Mouse (Mus musculus) monocyte, adult 59 days (primary cell): ENCODE data around the gene Pdap1. TPM values are rescaled to one million over a fixed set of nuclear protein-coding genes. Genes with fewer than 3 reads are reported as not detected.

Source experiments
- total RNA-seq, 2 experiments: library from RNA; stranded (reverse); gene quantifications; one replicate each; pipeline ENCODE4 v1.2.4; 2023

The Pdap1 gene
- 10 to 100 TPM; 31.8 to 52.5 TPM for total RNA-seq

DNA sequence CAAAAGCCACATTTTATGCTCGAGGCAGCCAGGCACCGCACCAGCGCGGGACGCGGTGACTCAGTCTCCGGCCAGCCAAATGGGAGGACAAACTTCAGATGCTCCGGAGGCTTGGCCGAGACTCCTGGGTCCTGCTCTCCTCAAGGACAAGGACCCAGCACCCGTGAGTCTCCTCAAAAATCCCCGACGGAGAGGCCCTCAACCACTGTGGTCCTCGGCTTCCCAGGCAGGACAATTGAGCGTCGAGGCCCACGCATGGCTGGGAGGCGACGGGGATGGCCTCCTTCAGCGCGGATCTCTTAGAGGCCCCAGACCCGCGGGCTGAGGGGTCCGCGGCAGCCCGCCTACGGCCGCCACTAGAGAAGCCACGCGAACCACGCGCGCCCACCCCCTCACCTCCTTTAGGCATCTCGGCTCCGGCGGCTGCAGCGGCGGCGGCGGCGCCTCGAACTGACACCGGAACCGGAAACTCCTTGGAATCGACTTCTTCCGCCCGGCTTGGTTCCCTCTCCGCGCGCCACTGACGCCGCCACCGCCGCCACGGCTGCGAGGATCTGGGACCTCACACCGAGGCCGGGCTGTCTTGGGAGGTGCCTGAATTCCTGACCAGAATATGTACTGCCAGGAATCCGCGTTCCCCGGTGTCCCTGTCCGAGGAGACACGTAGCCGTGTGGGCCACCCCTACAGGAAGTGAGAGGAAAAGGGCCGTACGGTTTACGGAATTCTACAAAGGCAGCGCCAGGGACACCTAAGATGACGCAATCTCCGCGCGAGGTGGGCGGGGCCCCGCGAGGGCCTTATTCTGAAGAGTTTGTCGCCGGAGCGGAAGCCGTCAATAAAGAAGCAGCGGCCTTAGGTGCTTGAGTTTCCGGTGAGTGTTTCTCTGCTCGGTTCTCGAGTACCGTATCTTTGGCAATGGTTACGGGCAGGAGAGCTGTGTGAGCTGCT lies at the start of gene Pdap1, which contains the start of gene Bud31:
Pdap1 (minus strand) TSS at position 668 of the 949 bp plus-strand sequence.
Bud31 (plus strand) TSS at position 792 of the 949 bp plus-strand sequence.

GRCm38 (mm10) chr5:145166536-145167305 lies 26.7 kb upstream of the Pdap1 start, which contains the start of the genes Ptcd1 and Cpsf4:
TSS of gene Ptcd1 (minus strand) at chr5:145167108.
TSS of gene Cpsf4 (plus strand) at chr5:145167213.

GRCm38 (mm10) chr5:145114071-145114605 lies 25.9 kb downstream of the Pdap1 start, which contains the start of gene Arpc1b:
TSS of gene Arpc1b (plus strand) at chr5:145114215.

DNA sequence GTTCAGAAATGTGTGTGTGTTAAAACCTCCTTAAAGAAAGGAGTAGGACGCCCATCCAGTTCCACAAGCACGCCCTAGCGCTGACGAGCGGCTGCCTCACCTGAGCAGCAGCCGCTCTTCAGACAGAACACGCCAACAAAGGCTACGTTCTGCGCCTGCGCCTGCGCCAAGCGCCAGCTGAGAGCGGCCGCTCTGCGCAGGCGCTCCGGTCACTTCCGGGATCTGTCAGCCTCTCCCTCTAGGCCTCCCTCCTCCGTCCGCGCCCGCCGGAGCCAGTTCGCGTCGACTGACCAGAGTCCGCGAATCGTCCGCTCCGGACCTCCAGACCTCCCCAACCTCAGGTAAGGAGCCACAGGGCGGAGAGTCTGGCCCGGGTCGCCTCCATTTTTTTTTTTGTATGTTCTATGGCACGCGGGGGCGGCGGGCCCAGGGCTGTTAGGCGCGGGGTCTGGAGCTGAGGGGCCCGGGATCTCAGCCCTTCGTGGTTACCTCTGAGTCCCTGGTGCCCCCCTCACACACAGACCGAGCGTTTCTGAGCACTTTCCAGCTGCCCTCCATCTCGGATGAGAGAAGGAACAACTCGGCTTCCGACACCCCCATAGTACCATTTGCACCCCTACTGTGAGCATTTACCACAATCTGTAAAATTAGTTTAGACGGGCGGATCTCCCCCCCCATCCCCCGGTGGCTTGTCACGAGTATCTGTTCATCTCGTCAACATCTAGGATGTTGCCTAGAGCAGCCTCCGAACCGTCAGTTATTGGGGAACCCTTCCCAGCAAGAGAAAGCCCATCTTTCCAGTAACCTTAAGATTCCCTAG lies 56.2 kb downstream of the Pdap1 start, which contains the start of the genes Arpc1a and Kpna7:
Arpc1a (plus strand) TSS at position 199 of the 820 bp plus-strand sequence.
Kpna7 (minus strand) TSS at position 399 of the 820 bp plus-strand sequence.

Other genes with a start within 250 kb of the Pdap1 start
- gene Smurf1, start 174.4 kb downstream of the Pdap1 start, total RNA-seq, result 10 to 100 TPM; 20.4 to 24.0 TPM
- gene Gm4871, start 107.5 kb downstream of the Pdap1 start, total RNA-seq, result not detected
- not detected for gene 1700018F24Rik, start 97.2 kb downstream of the Pdap1 start, total RNA-seq
- 10 to 100 TPM; 82.2 to 82.9 TPM for gene Arpc1a, start 56.4 kb downstream of the Pdap1 start, total RNA-seq
- not detected for gene Kpna7, start 56.2 kb downstream of the Pdap1 start, total RNA-seq
- 1,000 to 10,000 TPM; 1,041 to 1,090 TPM for gene Arpc1b, start 26.0 kb downstream of the Pdap1 start, total RNA-seq
- gene Bud31, start 124 bp upstream of the Pdap1 start, total RNA-seq, result 100 to 1,000 TPM; 107 to 112 TPM
- gene Ptcd1, start 26.9 kb upstream of the Pdap1 start, total RNA-seq, result 10 to 100 TPM; 12.3 to 14.1 TPM
- 10 to 100 TPM; 33.2 to 38.2 TPM for gene Cpsf4, start 27.0 kb upstream of the Pdap1 start, total RNA-seq
- gene Atp5j2, start 51.8 kb upstream of the Pdap1 start, total RNA-seq, result 100 to 1,000 TPM; 111 to 147 TPM
- 10 to 100 TPM; 18.3 to 21.6 TPM for gene Zkscan14, start 61.6 kb upstream of the Pdap1 start, total RNA-seq
- gene Zkscan5, start 64.3 kb upstream of the Pdap1 start, total RNA-seq, result 1 to 10 TPM; 5.4 to 5.9 TPM
- 100 to 1,000 TPM; 103 to 118 TPM for gene Zfp655, start 91.5 kb upstream of the Pdap1 start, total RNA-seq
- gene Zscan25, start 140.3 kb upstream of the Pdap1 start, total RNA-seq, result 10 to 100 TPM; 14.0 to 18.3 TPM
- not detected for gene Cyp3a57, start 205.0 kb upstream of the Pdap1 start, total RNA-seq